Mouse (Mus musculus): ENCODE measurements at regions not wholly inside any gene's neighbourhood (a gene's known extent, or its start where the extent isn't known, plus 50 kb on each side); places are given as distances from the start of the nearest gene placed in this dataset.

DNA sequence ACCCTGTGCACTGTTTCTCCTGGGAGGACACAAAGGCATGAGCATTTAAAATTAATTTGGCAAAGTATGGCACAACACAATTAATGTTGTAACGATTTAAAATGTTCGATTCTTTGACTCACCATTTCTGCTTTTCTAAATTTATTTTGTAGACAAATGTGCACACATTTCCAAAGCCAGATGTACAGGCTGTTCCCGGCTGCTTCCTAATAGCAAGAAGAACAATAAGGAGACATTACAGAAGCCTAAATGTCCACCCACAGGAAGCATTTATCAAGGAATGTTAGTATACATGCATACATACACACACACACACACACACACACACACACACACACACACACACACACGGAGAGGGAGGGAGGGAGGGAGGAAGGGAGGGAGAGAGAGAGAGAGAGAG, 179.1 kb upstream of the Gm10131 start:
- no peaks in the 10 kb centered on the region for H3K36me3 ChIP-seq (ENCODE audit: control insufficient read depth, insufficient read depth, low read length, poor library complexity, severe bottlenecking)
- in situ Hi-C loops (cut with MboI; ENCODE audit: low sequenced_read_pairs in 2 of 2, unreplicated experiment in 2 of 2) = no loop called here
- no peak for DNase-seq (ENCODE audit: low read depth, low spot score)
- no peak overlapping the region for H3K9ac ChIP-seq (ENCODE audit: insufficient read depth, low read depth, low read length, poor library complexity, severe bottlenecking)
- TF ChIP-seq ZC3H11A (IDR thresholded peaks at IDR 0.05; ENCODE audit: borderline replicate concordance, low read depth, low read length) = no peak
- no peak for TF ChIP-seq MAFK (IDR thresholded peaks at IDR 0.05; ENCODE audit: insufficient read depth, low read depth, low read length)
- no peak for TF ChIP-seq CHD2 (IDR thresholded peaks at IDR 0.05; ENCODE audit: low read depth, low read length)
- TF ChIP-seq ZNF384 (IDR thresholded peaks at IDR 0.05; ENCODE audit: low read depth, low read length) = no peak
- TF ChIP-seq HCFC1 (IDR thresholded peaks at IDR 0.05; ENCODE audit: borderline replicate concordance, insufficient read depth, low read length) = no peak
- H3K9me3 ChIP-seq (ENCODE audit: control insufficient read depth, insufficient read depth, low read depth, low read length) = no peaks in the 10 kb centered on the region
- no peak overlapping the region for H3K27ac ChIP-seq (ENCODE audit: insufficient read depth, low read depth, low read length, poor library complexity, severe bottlenecking)
- no peaks in the 10 kb centered on the region for H3K4me1 ChIP-seq (ENCODE audit: control insufficient read depth in 2 of 2, insufficient read depth in 2 of 2, low read length in 2 of 2, poor library complexity in 1 of 2)
- no peak overlapping the region for H3K4me3 ChIP-seq (ENCODE audit: insufficient read depth in 1 of 2, low read depth in 1 of 2, low read length in 2 of 2, poor library complexity in 1 of 2, severe bottlenecking in 1 of 2)

DNA sequence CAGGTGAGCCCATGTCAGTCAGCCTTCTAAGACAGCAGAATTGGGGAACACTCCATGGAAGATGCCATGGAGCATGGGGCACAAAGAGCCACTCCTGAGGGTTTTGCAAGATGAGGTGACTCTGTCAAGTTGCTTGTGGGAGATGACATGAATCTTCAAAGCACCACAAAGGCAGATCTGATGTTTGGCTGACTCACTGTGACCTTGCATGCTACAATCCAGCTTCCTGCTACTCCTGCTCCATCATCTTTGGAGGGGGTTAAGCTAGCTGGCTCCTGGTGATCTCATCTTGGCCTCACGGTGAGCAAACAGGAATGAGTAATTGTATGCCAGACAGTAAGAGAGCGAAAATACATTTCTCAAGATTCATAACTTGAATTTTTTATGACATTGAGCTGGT, 176.3 kb upstream of the Gm10131 start:
- DNase-seq (ENCODE audit: low read depth, low spot score) = no peak
- Histone ChIP-seq H3K36me3 (ENCODE audit: control insufficient read depth, insufficient read depth, low read length, poor library complexity, severe bottlenecking) (no peaks in the 10 kb centered on the region), H3K9ac (ENCODE audit: insufficient read depth, low read depth, low read length, poor library complexity, severe bottlenecking) (no peak overlapping the region), H3K9me3 (ENCODE audit: control insufficient read depth, insufficient read depth, low read depth, low read length) (no peaks in the 10 kb centered on the region), H3K4me1 (ENCODE audit: control insufficient read depth in 2 of 2, insufficient read depth in 2 of 2, low read length in 2 of 2, poor library complexity in 1 of 2) (no peaks in the 10 kb centered on the region), H3K27ac (ENCODE audit: insufficient read depth, low read depth, low read length, poor library complexity, severe bottlenecking) (no peak overlapping the region), H3K4me3 (ENCODE audit: insufficient read depth in 1 of 2, low read depth in 1 of 2, low read length in 2 of 2, poor library complexity in 1 of 2, severe bottlenecking in 1 of 2) (no peak overlapping the region)
- in situ Hi-C loops (cut with MboI; ENCODE audit: low sequenced_read_pairs in 2 of 2, unreplicated experiment in 2 of 2) = no loop called here
- TF ChIP-seq MAFK (IDR thresholded peaks at IDR 0.05; ENCODE audit: insufficient read depth, low read depth, low read length) = no peak
- no peak for TF ChIP-seq ZNF384 (IDR thresholded peaks at IDR 0.05; ENCODE audit: low read depth, low read length)
- no peak for TF ChIP-seq CHD2 (IDR thresholded peaks at IDR 0.05; ENCODE audit: low read depth, low read length)
- TF ChIP-seq HCFC1 (IDR thresholded peaks at IDR 0.05; ENCODE audit: borderline replicate concordance, insufficient read depth, low read length) = no peak
- no peak for TF ChIP-seq ZC3H11A (IDR thresholded peaks at IDR 0.05; ENCODE audit: borderline replicate concordance, low read depth, low read length)

DNA sequence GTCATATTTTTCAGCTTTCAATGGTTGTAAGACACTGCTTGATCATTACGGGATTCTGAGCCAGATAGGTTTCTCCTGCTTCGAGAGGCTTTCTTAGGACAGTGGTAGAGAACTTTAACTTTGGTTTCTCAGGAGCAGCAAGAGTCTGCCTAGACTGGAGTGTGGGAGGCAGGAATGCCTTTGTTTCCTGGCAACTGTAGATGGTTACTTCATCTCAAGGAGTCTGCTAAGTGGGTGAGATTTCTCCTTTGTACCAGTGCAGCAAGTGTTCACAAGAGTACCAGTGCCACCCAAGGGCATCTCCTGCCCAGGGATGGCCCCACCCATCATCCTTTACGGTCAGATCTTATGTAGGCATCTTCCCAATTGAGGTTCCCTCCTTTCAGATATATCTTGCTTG, 173.0 kb upstream of the Gm10131 start:
- no peak for TF ChIP-seq CHD2 (IDR thresholded peaks at IDR 0.05; ENCODE audit: low read depth, low read length)
- TF ChIP-seq ZC3H11A (IDR thresholded peaks at IDR 0.05; ENCODE audit: borderline replicate concordance, low read depth, low read length) = no peak
- no peak for TF ChIP-seq ZNF384 (IDR thresholded peaks at IDR 0.05; ENCODE audit: low read depth, low read length)
- TF ChIP-seq MAFK (IDR thresholded peaks at IDR 0.05; ENCODE audit: insufficient read depth, low read depth, low read length) = no peak
- no peak for TF ChIP-seq HCFC1 (IDR thresholded peaks at IDR 0.05; ENCODE audit: borderline replicate concordance, insufficient read depth, low read length)
- DNase-seq (ENCODE audit: low read depth, low spot score) = no peak
- Histone ChIP-seq H3K4me3 (ENCODE audit: insufficient read depth in 1 of 2, low read depth in 1 of 2, low read length in 2 of 2, poor library complexity in 1 of 2, severe bottlenecking in 1 of 2) (no peak overlapping the region), H3K27ac (ENCODE audit: insufficient read depth, low read depth, low read length, poor library complexity, severe bottlenecking) (no peak overlapping the region), H3K4me1 (ENCODE audit: control insufficient read depth in 2 of 2, insufficient read depth in 2 of 2, low read length in 2 of 2, poor library complexity in 1 of 2) (peaks cover 0 to 2% of the 10 kb centered on the region in 2 experiments; a peak in 2 of 4 replicates), H3K9ac (ENCODE audit: insufficient read depth, low read depth, low read length, poor library complexity, severe bottlenecking) (no peak overlapping the region), H3K36me3 (ENCODE audit: control insufficient read depth, insufficient read depth, low read length, poor library complexity, severe bottlenecking) (no peaks in the 10 kb centered on the region), H3K9me3 (ENCODE audit: control insufficient read depth, insufficient read depth, low read depth, low read length) (no peaks in the 10 kb centered on the region)
- in situ Hi-C loops (cut with MboI; ENCODE audit: low sequenced_read_pairs in 2 of 2, unreplicated experiment in 2 of 2) = no loop called here

DNA sequence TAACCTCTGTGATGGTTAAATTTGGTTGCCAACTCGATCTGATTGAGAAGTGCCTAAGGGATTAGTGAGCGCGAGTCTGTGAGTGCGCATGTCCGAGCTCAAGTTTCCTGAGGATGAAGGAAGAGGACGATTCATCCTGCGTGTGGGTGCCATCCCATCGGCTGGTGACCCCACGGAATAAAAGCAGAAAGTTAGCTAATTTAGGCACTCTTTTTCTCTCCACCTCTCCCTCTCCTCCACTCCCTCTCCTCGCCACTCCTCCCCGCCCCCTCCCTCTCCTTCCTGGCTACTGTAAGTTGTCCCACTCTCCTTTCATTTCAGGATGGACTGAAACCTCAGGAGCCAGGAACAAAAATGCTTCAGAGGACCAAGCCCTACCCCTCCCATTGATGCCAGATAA, 168.9 kb upstream of the Gm10131 start:
- Histone ChIP-seq H3K36me3 (ENCODE audit: control insufficient read depth, insufficient read depth, low read length, poor library complexity, severe bottlenecking) (no peaks in the 10 kb centered on the region), H3K27ac (ENCODE audit: insufficient read depth, low read depth, low read length, poor library complexity, severe bottlenecking) (peak overlapping the region; percentile 50; the same call in 1 of the 2 replicates), H3K9ac (ENCODE audit: insufficient read depth, low read depth, low read length, poor library complexity, severe bottlenecking) (no peak overlapping the region), H3K4me3 (ENCODE audit: insufficient read depth in 1 of 2, low read depth in 1 of 2, low read length in 2 of 2, poor library complexity in 1 of 2, severe bottlenecking in 1 of 2) (no peak overlapping the region), H3K4me1 (ENCODE audit: control insufficient read depth in 2 of 2, insufficient read depth in 2 of 2, low read length in 2 of 2, poor library complexity in 1 of 2) (peaks cover 0 to 2% of the 10 kb centered on the region in 2 experiments; a peak in 2 of 4 replicates), H3K9me3 (ENCODE audit: control insufficient read depth, insufficient read depth, low read depth, low read length) (no peaks in the 10 kb centered on the region)
- no peak for DNase-seq (ENCODE audit: low read depth, low spot score)
- in situ Hi-C loops (cut with MboI; ENCODE audit: low sequenced_read_pairs in 2 of 2, unreplicated experiment in 2 of 2) = no loop called here
- TF ChIP-seq HCFC1 (IDR thresholded peaks at IDR 0.05; ENCODE audit: borderline replicate concordance, insufficient read depth, low read length) (no peak), ZC3H11A (IDR thresholded peaks at IDR 0.05; ENCODE audit: borderline replicate concordance, low read depth, low read length) (no peak), CHD2 (IDR thresholded peaks at IDR 0.05; ENCODE audit: low read depth, low read length) (no peak), ZNF384 (IDR thresholded peaks at IDR 0.05; ENCODE audit: low read depth, low read length) (no peak), MAFK (IDR thresholded peaks at IDR 0.05; ENCODE audit: insufficient read depth, low read depth, low read length) (no peak)

Data from ES-E14 (cell line).